Mouse (Mus musculus) ES-E14 (cell line): ENCODE measurements around the gene Cebpzos. TPM values are rescaled to one million over a fixed set of nuclear protein-coding genes. Genes with fewer than 3 reads are reported as not detected.

Experiments used
- DNase-seq: peaks from one replicate; pipeline ENCODE4 v3.0.0-alpha.2; 2013; ENCODE audit warnings: low read depth, low spot score
- H3K27ac ChIP-seq: 2 replicates; pipeline ENCODE4 v1.5.1; 2012; ENCODE audit warnings: low read depth, mild to moderate bottlenecking, low read length, moderate library complexity, mixed read lengths; ENCODE audit not compliant: poor library complexity, insufficient read depth, severe bottlenecking
- H3K36me3 ChIP-seq: 2 replicates; pipeline ENCODE4 v1.6.1; 2012; ENCODE audit warnings: mild to moderate bottlenecking, low read length, moderate library complexity, mixed read lengths; ENCODE audit not compliant: control insufficient read depth, poor library complexity, insufficient read depth, severe bottlenecking
- H3K4me1 ChIP-seq, 2 experiments: fragments of 150-350 bp in 1 of 2; sonication (generic) in 1 of 2; 2 replicates each; pipeline ENCODE4 v1.6.1; 2012; ENCODE audit warnings: low read length in 2 of 2, mild to moderate bottlenecking in 1 of 2, mixed read lengths in 1 of 2; ENCODE audit not compliant: control insufficient read depth in 2 of 2, insufficient read depth in 2 of 2, poor library complexity in 1 of 2
- H3K4me3 ChIP-seq, 2 experiments: fragments of 150-350 bp in 1 of 2; sonication (generic) in 1 of 2; 2 replicates each; pipeline ENCODE4 v1.5.1; 2012; ENCODE audit warnings: low read length in 2 of 2, low read depth in 1 of 2, mild to moderate bottlenecking in 1 of 2, mixed read lengths in 1 of 2; ENCODE audit not compliant: insufficient read depth in 1 of 2, poor library complexity in 1 of 2, severe bottlenecking in 1 of 2
- H3K9ac ChIP-seq: 2 replicates; pipeline ENCODE4 v1.6.1; 2012; ENCODE audit warnings: low read depth, mild to moderate bottlenecking, low read length, mixed read lengths; ENCODE audit not compliant: poor library complexity, insufficient read depth, severe bottlenecking
- H3K9me3 ChIP-seq: fragments of 150-350 bp; sonication (generic); 2 replicates; pipeline ENCODE4 v1.6.1; 2012; ENCODE audit warnings: low read depth, mild to moderate bottlenecking, low read length; ENCODE audit not compliant: control insufficient read depth, insufficient read depth
- CHD2 ChIP-seq: IDR thresholded peaks from 2 replicates; pipeline ENCODE4 v1.6.1; 2014; ENCODE audit warnings: mild to moderate bottlenecking, low read depth, low read length, inconsistent platforms
- HCFC1 ChIP-seq: IDR thresholded peaks from 2 replicates; pipeline ENCODE4 v1.6.1; 2012; ENCODE audit warnings: low read length, inconsistent platforms, borderline replicate concordance; ENCODE audit not compliant: insufficient read depth
- MAFK ChIP-seq: IDR thresholded peaks from 2 replicates; pipeline ENCODE4 v1.6.1; 2014; ENCODE audit warnings: mild to moderate bottlenecking, low read depth, low read length, inconsistent platforms; ENCODE audit not compliant: insufficient read depth
- ZC3H11A ChIP-seq: IDR thresholded peaks from 2 replicates; pipeline ENCODE4 v1.6.1; 2012; ENCODE audit warnings: low read depth, mild to moderate bottlenecking, inconsistent platforms, low read length, borderline replicate concordance
- ZNF384 ChIP-seq: IDR thresholded peaks from 2 replicates; pipeline ENCODE4 v1.6.1; 2012; ENCODE audit warnings: low read depth, low read length, inconsistent platforms
- in situ Hi-C, 2 experiments: fragments of 600-800 bp; cut with MboI; formaldehyde crosslinking; loops; one replicate each; pipeline ENCODE4 v1.15.1; 2025; ENCODE audit warnings: low sequenced_read_pairs in 2 of 2, inconsistent platforms in 1 of 2; ENCODE audit not compliant: unreplicated experiment in 2 of 2
- total RNA-seq: library from RNA; depleted of rRNA; stranded (reverse); fragments of 300-350 nt; gene quantifications from 2 replicates; pipeline ENCODE4 v1.2.3, GENCODE M21; 2012; rRNA removed

Gene Cebpzos
- total RNA-seq, 1 experiment = 48.6 TPM

DNA sequence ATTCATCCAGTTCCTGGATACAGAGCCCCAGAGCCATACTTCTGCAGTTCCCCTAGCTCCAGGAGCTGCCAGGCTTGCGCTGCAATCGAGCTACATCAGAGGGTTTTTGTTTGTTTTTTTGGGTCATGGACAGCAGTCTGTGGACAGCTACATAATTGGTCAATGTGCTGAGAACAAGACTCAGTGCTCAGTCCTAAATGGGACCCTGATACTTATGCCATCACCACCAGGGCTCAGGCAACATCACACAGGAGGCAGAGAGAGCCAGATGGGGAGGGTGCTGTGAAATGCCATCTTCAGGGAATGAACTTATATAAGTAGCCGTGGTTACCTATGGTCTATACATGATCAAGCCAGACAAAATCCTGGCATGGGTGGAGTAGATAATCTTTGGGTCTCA lies 52.2 kb downstream of the Cebpzos start:
- Histone ChIP-seq H3K36me3 (peaks cover 2% of the 10 kb centered on the region; the same call in 1 of the 2 replicates), H3K9me3 (no peaks in the 10 kb centered on the region), H3K4me1 (no peaks in the 10 kb centered on the region), H3K27ac (no peak overlapping the region), H3K4me3 (no peak overlapping the region), H3K9ac (no peak overlapping the region)
- DNase-seq = no peak
- in situ Hi-C loops = no loop called here
- TF ChIP-seq HCFC1 (no peak), CHD2 (no peak), MAFK (no peak), ZC3H11A (no peak), ZNF384 (no peak)

Other genes with a start within 250 kb of the Cebpzos start
- 13.6 and 15.2 TPM in 2 replicates for gene Strn, start 179.3 kb upstream of the Cebpzos start, total RNA-seq
- gene Heatr5b, start 81.1 kb upstream of the Cebpzos start, total RNA-seq = 18.8 and 19.9 TPM in 2 replicates
- gene Gpatch11, start 80.9 kb upstream of the Cebpzos start, total RNA-seq = 15.9 and 18.7 TPM in 2 replicates
- 13.1 and 15.3 TPM in 2 replicates for gene Eif2ak2, start 33.9 kb upstream of the Cebpzos start, total RNA-seq
- gene Sult6b1, start 9.5 kb upstream of the Cebpzos start, total RNA-seq = 3.5 and 7.9 TPM in 2 replicates
- gene Cebpz, start 20.6 kb downstream of the Cebpzos start, total RNA-seq = 53.6 and 68.4 TPM in 2 replicates
- gene Ndufaf7, start 20.6 kb downstream of the Cebpzos start, total RNA-seq = 20.1 and 20.8 TPM in 2 replicates
- 23.0 and 25.7 TPM in 2 replicates for gene Prkd3, start 104.3 kb downstream of the Cebpzos start, total RNA-seq
- gene Qpct, start 135.4 kb downstream of the Cebpzos start, total RNA-seq = 2.2 and 3.0 TPM in 2 replicates